Mouse (Mus musculus) right cerebral cortex, postnatal 25 days (tissue): Measurements from ENCODE around the gene 1810055G02Rik.

ENCODE experiments used
- DNase-seq: peaks from one replicate; pipeline ENCODE4 v3.0.0; 2022

The 1810055G02Rik gene

DNA sequence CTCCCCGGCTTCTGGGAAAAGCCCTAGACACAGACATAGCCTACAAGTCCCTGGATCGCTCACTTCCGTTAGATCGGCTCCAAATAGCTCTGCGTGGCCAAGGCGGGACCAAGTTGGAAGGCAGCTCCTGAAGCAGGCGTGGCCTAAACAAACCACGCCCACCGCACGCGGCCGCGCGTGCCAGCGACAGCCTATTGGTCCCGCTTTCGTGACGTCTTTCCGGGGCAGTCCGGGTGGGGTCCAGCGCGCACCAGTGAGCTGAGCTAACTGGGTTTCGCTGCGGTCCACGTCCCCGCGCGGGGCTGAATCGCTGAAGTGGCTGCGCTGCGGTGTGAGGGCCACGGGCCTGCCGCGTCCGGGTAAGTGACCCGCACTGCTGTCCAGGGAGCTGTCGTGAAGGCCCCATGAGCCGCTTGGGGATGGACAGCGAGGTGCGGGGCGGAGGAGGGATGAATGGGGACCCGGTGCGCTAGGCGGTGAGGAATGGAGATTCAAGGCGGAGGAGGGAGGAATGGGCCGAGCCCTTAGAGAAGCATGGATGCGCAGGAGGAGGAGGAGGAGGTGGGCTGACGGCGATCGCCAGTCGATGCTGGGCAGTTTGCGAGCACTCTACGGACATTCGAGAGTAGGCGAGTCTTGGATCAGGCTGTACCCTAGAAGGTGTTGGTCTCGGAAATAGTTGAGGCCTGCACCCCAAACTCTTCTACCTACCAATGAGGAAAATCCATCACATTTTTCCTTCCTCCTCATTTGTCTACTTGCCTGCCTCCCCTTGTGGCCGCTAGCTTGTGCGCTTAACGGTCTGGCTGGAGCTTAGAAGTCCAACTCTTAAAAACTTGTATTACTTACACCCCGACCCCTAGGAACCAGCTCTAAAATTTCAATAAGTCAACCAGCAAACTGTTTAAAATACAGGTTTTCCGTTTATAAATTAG is at the start of gene 1810055G02Rik:
Gene 1810055G02Rik, plus strand, starts transcription at position 216 of the 935 bp plus-strand sequence.
- peak; percentile 99 for DNase-seq

GRCm38 (mm10) chr19:3665510-3665909 is 42.6 kb upstream of the 1810055G02Rik start:
- DNase-seq, result no peak

- DNase-seq, result no peak
Observed at GRCm38 (mm10) chr19:3666632-3667031, 41.5 kb upstream of the 1810055G02Rik start.

GRCm38 (mm10) chr19:3667155-3667895 is 40.8 kb upstream of the 1810055G02Rik start:
- DNase-seq, result no peak

GRCm38 (mm10) chr19:3667979-3668378 is 40.1 kb upstream of the 1810055G02Rik start:
- DNase-seq, result no peak

DNA sequence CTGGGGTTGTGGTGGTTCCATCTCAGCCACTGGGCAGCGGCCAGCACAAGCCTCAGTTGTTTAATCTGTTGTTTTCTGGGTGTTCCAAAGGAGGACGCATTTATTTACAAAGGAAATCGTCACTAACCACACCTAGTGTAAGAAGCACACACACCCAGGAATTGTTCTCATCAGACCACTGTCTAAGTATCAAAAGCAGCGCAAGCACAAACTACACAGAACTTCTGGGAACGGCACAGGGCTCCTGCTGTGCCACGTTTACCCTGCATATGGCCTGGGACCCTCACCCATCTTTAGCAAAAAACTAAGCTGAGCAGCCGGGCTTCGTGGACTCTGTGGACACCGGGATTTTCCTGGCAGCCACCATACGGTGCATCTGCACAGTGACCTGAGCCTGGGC is 39.5 kb upstream of the 1810055G02Rik start:
- no peak for DNase-seq

DNA sequence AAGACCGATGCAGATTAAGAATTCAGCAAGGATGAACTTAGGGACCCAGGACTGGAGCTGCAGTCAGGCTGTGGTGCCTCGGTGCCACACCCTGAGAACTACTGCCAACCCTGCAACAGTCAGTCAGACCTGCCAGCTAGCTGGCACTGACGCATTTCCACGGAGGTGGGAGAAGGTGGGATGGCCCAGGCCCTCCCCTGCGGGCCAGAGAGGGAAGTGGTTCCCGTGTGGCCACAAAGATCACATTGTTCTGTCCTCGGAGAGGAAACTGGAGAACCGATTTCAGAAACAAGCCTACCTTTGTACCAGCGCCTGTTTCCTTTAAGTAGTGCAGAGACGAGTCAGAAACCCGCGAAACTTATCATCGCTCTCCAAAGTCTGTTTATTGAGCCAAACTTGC is 39.0 kb upstream of the 1810055G02Rik start:
- DNase-seq, result no peak

- no peak for DNase-seq
Observed at GRCm38 (mm10) chr19:3673149-3673548, 34.9 kb upstream of the 1810055G02Rik start.

DNA sequence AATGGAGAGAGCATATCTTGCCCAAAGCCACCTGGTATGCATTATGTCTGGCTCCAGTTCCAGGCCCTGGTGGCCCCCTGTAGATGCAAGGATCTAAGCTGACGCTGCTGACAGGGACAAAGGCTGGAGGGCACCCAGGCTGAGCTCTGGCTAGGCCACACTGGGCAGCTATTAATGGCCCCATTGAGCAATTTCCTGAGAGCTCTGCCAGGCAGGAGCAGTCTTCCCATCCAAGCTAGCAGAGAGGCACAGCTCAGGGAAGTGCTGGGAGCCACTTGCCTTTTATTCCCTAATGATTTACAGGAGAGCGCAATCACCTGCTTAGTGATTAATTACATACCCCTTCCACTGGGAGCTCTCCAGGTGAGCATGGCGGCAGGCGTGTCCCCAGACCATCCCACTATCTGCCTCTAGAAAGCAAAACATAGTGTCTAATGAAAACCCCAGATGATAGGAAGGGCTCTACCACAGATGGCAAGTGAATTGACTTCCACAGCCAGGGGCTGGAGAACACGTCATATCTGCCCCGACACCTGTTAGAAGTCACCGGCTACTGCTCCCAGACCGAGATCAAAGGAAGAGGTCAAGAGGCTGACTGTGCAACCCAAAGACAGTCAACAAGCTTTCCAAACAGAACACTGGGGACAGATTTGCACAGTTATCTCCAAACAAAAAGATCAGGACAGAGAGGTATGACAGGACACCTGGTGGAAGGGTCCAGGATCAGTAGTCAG is 33.8 kb upstream of the 1810055G02Rik start:
- DNase-seq, result no peak

GRCm38 (mm10) chr19:3680732-3681131 is 27.4 kb upstream of the 1810055G02Rik start:
- DNase-seq, result no peak

- DNase-seq, result no peak
Observed at GRCm38 (mm10) chr19:3681310-3681934, 26.7 kb upstream of the 1810055G02Rik start.

- DNase-seq, result no peak
Observed at GRCm38 (mm10) chr19:3684414-3684813, 23.7 kb upstream of the 1810055G02Rik start.

- no peak for DNase-seq
Observed at GRCm38 (mm10) chr19:3684957-3685580, 23.0 kb upstream of the 1810055G02Rik start.

GRCm38 (mm10) chr19:3685611-3686214 is 22.4 kb upstream of the 1810055G02Rik start:
- no peak for DNase-seq

- peak; percentile 49 for DNase-seq
Observed at GRCm38 (mm10) chr19:3686215-3686894, 21.7 kb upstream of the 1810055G02Rik start, which contains the start of gene Lrp5. Gene Lrp5 (minus strand): TSS chr19:3686564.

DNA sequence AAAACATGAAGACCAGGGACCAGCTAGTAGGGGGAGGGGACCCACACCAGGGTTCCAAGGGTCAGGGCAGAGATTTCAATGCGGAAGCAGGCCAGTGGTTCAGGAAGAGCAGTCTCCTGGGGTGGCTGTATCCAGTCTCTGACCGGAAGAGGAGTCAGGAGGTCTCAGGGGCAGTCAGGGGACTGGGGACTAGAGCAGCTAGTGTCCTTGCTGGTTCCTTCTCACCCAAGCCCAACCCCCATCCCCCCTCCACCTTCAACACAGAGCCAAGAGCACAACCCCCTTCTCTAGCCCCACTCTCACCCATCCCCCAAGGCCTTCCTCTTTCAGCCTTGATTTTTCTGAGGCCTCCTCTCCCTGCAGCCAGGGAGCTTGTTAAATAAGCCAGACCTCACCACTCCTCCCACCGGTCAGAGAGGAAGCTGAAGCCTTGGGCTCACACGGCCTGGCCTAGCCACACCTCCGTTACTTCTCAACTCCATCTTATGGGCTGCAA is 20.4 kb upstream of the 1810055G02Rik start:
- no peak for DNase-seq

- no peak for DNase-seq
Observed at GRCm38 (mm10) chr19:3691337-3691736, 16.8 kb upstream of the 1810055G02Rik start.

- DNase-seq, result no peak
Observed at GRCm38 (mm10) chr19:3692414-3693145, 15.5 kb upstream of the 1810055G02Rik start.

DNA sequence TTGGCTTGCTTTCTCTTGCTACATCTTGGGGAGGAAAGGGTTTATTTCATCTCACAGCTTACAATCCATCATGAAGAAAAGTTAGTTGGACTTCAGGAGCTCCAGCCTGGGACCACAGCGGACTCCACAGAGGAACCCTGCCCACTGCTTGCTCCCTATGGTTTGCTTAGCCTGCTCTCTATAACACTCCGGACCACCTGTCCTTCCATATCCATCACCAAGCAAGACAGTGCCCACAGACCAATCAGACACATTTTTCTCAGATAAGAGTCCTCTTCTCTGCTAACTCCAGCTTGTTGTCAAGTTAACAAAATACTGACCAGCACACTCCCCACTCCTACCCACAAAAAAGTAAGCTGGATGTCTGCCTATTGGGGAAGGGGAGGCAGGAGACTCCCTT is 13.6 kb upstream of the 1810055G02Rik start:
- no peak for DNase-seq

DNA sequence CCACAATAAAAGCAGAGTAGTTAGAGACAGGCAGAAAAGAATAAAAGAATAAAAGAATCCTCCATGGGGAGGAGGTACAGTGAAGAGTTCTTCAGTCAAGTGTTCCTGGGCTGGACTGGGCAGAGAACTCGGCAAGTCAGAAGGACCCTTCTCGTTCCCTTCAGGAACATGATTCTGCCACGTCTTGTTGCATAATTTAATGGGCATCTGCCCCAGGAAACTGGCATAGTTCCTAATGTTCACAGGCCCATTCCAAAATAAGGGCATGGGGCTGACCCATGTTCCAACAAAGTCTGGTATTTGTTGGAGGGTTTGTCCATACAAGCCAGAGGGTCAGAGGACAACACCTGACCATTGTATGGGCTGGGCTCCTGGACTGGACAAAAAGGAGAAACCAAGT is 13.1 kb upstream of the 1810055G02Rik start:
- no peak for DNase-seq
